Mouse (Mus musculus) gastrocnemius, adult 2 months (tissue): ENCODE measurements around the gene Igsf21. TPM values are rescaled to one million over a fixed set of nuclear protein-coding genes. Genes with fewer than 3 reads are reported as not detected.
A peak's percentile ranks its signal among the peaks of the same experiment; 100 is the strongest.

ENCODE experiments used
- DNase-seq: peaks from one replicate; pipeline ENCODE4 v3.0.0; 2022
- H3K27ac ChIP-seq: fragments of 200-600 bp; 2 replicates; pipeline ENCODE4 v1.8.1; 2022; ENCODE audit warnings: mild to moderate bottlenecking
- H3K4me3 ChIP-seq: fragments of 200-600 bp; 2 replicates; pipeline ENCODE4 v1.8.1; 2022; ENCODE audit warnings: mild to moderate bottlenecking, moderate library complexity
- CTCF ChIP-seq: fragments of 200-600 bp; IDR thresholded peaks from 2 replicates; pipeline ENCODE4 v1.8.1; 2022; ENCODE audit warnings: antibody characterized with exemption, mild to moderate bottlenecking, moderate library complexity
- intact Hi-C: fragments of 180-260 bp; cut with DNase I; formaldehyde crosslinking; loops from one replicate; pipeline ENCODE4 v1.15.1; 2025
- total RNA-seq, 2 experiments: library from RNA; stranded (reverse); gene quantifications; 2 replicates each; pipeline ENCODE4 v1.2.3; 2021

The Igsf21 gene
- total RNA-seq, 2 experiments from 2014 or later: 0.22 TPM; not detected in 1

- no peak for DNase-seq
- H3K4me3 ChIP-seq: no peak overlapping the region
- intact Hi-C loops: no loop called here
- TF ChIP-seq CTCF: no peak
- no peak overlapping the region for H3K27ac ChIP-seq
These were observed 137.0 kb downstream of the Igsf21 start for GRCm38 (mm10) chr4:140109626-140109948.

DNA sequence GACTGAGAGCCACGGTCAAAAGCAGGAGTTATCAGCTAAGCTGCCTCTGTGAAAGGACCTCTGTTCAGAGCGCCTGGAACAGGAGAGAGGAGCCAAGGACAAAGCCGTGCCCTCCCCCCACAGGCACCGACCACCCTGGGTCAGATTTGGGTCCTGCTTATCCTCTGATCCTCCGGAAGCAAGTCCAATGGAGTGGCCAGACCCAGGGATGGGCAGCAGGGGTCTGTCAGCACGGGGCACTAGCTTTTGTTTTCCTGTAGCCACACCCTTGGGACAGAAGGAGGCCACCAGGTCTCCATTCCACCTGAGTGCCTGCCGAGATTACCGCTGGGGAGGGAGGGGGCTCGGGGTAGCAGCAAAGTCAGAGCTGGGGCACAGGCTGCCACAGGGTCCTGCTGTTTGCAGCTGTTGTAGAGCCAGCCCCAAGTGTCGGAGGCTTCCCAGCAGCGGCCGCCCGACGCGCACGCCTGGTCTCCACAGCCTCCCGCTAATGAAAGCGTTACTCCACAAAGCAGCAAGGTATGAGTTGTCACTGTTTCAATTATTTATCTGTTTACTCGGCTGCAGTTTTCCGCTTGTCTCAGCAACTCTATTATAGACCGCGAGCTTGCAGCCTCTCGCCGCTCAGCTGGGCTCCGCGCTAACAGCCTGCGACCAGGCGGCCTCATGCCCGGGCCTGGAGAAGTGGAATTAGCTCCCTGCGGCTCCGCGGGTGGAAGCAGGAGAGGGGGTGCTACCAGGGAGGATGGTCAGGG, 137.5 kb downstream of the Igsf21 start:
- DNase-seq: no peak
- no peak overlapping the region for H3K27ac ChIP-seq
- intact Hi-C loops: no loop called here
- H3K4me3 ChIP-seq: 0 out of 2 replicates have a peak overlapping the region, but pooled peaks have one; percentile 15
- TF ChIP-seq CTCF: no peak

- intact Hi-C loops: no loop called here
- DNase-seq: no peak
- Histone ChIP-seq H3K4me3 (no peak overlapping the region), H3K27ac (no peak overlapping the region)
- no peak for TF ChIP-seq CTCF
These were observed 139.4 kb downstream of the Igsf21 start for GRCm38 (mm10) chr4:140107161-140107560.

DNA sequence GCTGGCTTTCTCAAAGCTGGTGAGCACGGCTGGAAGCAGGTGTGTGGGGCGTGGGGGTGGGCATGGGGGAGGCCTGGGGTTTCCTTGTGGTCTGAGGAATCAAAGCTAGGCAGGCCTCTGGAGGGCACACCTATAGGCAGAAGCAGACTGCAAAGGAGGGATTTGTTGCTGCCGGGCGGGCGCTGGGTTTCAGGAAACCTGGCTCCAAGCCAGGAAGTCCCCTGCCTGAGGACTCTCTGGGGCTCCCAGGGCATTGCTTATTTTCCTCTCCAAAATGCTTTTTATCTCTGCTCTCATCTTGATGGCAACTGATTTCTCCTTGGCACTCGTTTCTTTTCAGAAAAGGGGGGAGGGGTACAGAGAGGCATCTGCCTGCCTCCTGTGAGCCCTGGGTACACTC, 141.8 kb downstream of the Igsf21 start:
- intact Hi-C loops: no loop called here
- no peak for DNase-seq

GRCm38 (mm10) chr4:140103341-140104027, 143.1 kb downstream of the Igsf21 start:
- intact Hi-C loops: no loop called here
- no peak for TF ChIP-seq CTCF
- no peak overlapping the region for H3K4me3 ChIP-seq
- no peak overlapping the region for H3K27ac ChIP-seq
- DNase-seq: no peak

More for the DNA sequence above, 141.8 kb downstream of the Igsf21 start:
- TF ChIP-seq CTCF: no peak
- Histone ChIP-seq H3K4me3 (no peak overlapping the region), H3K27ac (no peak overlapping the region)

GRCm38 (mm10) chr4:140102581-140103200, 143.9 kb downstream of the Igsf21 start:
- no peak for DNase-seq
- intact Hi-C loops: no loop called here
- no peak overlapping the region for H3K4me3 ChIP-seq
- no peak for TF ChIP-seq CTCF
- H3K27ac ChIP-seq: no peak overlapping the region

DNA sequence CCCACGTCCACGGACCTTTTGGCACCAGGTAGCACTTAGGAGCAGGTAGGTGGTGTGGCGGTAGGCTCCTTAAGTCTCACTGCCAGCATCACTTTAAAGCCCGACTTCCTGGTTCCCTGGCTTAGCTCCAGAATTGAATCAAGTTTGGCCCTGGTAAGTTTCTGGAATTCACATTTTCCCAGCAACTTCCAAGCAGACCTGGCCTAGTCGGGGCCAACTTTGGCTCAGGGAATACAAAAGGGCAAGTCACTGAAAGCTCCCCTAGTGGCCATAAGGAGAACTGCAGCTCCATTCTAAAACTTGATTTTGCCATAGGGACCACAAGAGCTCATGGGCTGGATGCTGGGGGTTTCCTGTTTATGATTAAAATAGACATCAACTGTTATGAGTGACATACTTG, 145.5 kb downstream of the Igsf21 start:
- no peak overlapping the region for H3K27ac ChIP-seq
- TF ChIP-seq CTCF: peak; percentile 89
- intact Hi-C loops: no loop called here
- H3K4me3 ChIP-seq: no peak overlapping the region
- no peak for DNase-seq

- peak; percentile 43 for TF ChIP-seq CTCF
- DNase-seq: no peak
- Histone ChIP-seq H3K4me3 (no peak overlapping the region), H3K27ac (no peak overlapping the region)
- intact Hi-C loops: no loop called here
These were observed 146.4 kb downstream of the Igsf21 start for GRCm38 (mm10) chr4:140100141-140100540.

DNA sequence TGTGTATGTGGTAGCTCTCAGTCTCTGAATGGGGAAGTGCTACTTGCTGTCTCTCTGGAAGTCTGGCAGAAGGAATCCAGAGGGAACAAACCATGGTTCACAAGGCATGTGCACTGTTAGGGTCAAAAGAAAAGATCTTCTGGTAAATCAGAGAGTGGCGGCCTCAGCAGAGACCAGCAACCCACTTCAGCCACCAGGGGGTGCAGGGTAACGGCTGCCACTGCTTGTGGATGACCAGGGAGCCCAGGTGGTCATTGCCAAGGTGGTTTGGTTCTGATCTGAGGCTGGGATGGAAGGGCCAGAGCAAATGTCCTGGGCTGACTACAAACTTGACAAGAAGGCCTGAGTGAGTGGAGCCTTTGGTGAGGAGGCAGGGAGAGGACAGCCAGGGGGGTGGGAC, 150.3 kb downstream of the Igsf21 start:
- TF ChIP-seq CTCF: peak; percentile 12; the same call in 1 of the 2 replicates
- no peak for DNase-seq
- intact Hi-C loops: no loop called here
- Histone ChIP-seq H3K27ac (no peak overlapping the region), H3K4me3 (no peak overlapping the region)

- Histone ChIP-seq H3K27ac (no peak overlapping the region), H3K4me3 (no peak overlapping the region)
- intact Hi-C loops: no loop called here
- DNase-seq: no peak
- TF ChIP-seq CTCF: no peak
These were observed 151.7 kb downstream of the Igsf21 start for GRCm38 (mm10) chr4:140094835-140095234.

GRCm38 (mm10) chr4:140092367-140092766, 154.2 kb downstream of the Igsf21 start:
- Histone ChIP-seq H3K27ac (no peak overlapping the region), H3K4me3 (no peak overlapping the region)
- TF ChIP-seq CTCF: no peak
- intact Hi-C loops: no loop called here
- no peak for DNase-seq

DNA sequence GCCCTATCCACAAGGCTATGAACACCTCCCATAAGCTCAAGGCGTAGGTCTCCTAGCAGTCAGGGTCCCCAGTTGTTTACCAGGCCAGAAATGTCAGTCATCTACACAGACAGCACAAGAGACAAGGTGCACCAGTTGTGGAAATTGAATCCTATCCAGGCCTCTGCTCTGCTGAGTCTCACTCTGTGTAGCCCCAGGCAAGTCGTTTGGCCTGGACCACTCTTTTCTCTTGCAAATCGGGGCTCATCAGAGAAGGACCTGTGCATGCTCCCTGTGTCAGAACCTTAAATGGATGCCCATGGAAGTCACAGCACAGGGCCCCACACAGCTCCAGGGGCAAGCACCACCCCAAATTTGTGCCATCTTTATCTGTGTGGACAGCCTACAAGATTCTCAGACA, 154.9 kb downstream of the Igsf21 start:
- H3K4me3 ChIP-seq: no peak overlapping the region
- H3K27ac ChIP-seq: no peak overlapping the region
- TF ChIP-seq CTCF: no peak
- intact Hi-C loops: no loop called here
- DNase-seq: peak; percentile 4

- TF ChIP-seq CTCF: no peak
- intact Hi-C loops: no loop called here
- H3K4me3 ChIP-seq: no peak overlapping the region
- H3K27ac ChIP-seq: no peak overlapping the region
- peak; percentile 2 for DNase-seq
These were observed 156.9 kb downstream of the Igsf21 start for GRCm38 (mm10) chr4:140089676-140090075.
